Mouse (Mus musculus) liver, embryonic 13.5 days (tissue): ENCODE data around the gene Ccdc24. TPM values are rescaled to one million over a fixed set of nuclear protein-coding genes. Genes with fewer than 3 reads are reported as not detected.
A peak's percentile ranks its signal among the peaks of the same experiment; 100 is the strongest.

Source experiments
- ATAC-seq: fragments of 200-750 bp; cut with Nextera tagmentation; 2 replicates; pipeline ENCODE4 v1.8.0; 2017; ENCODE audit warnings: low read depth, mild to moderate bottlenecking, moderate number of reproducible peaks, moderate library complexity
- DNase-seq: peaks from one replicate; pipeline ENCODE4 v3.0.0; 2022
- H3K27ac ChIP-seq: fragments of 300-500 bp; sonication (generic); 2 replicates; pipeline ENCODE4 v1.5.1; 2015; ENCODE audit warnings: moderate library complexity, mild to moderate bottlenecking, inconsistent platforms
- H3K27me3 ChIP-seq: fragments of 300-500 bp; sonication (generic); 2 replicates; pipeline ENCODE4 v1.6.1; 2015; ENCODE audit warnings: mild to moderate bottlenecking, inconsistent platforms
- H3K36me3 ChIP-seq: fragments of 300-500 bp; sonication (generic); 2 replicates; pipeline ENCODE4 v1.6.1; 2015; ENCODE audit warnings: mild to moderate bottlenecking, inconsistent platforms
- H3K4me1 ChIP-seq: fragments of 300-500 bp; sonication (generic); replicated peaks from 2 replicates; pipeline ENCODE4 v1.6.1; 2015; ENCODE audit warnings: inconsistent platforms
- H3K4me2 ChIP-seq: fragments of 300-500 bp; sonication (generic); 2 replicates; pipeline ENCODE4 v1.6.1; 2015; ENCODE audit warnings: inconsistent platforms, mild to moderate bottlenecking, moderate library complexity
- H3K4me3 ChIP-seq: fragments of 300-500 bp; sonication (generic); replicated peaks from 2 replicates; pipeline ENCODE4 v1.5.1; 2015; ENCODE audit warnings: mild to moderate bottlenecking, inconsistent platforms
- H3K9ac ChIP-seq: fragments of 300-500 bp; sonication (generic); 2 replicates; pipeline ENCODE4 v1.6.1; 2015; ENCODE audit warnings: mild to moderate bottlenecking, inconsistent platforms
- H3K9me3 ChIP-seq: fragments of 300-500 bp; sonication (generic); replicated peaks from 2 replicates; pipeline ENCODE4 v1.6.1; 2016; ENCODE audit warnings: inconsistent platforms
- whole genome bisulfite sequencing: fragments of 180-500 bp; shearing (Covaris S2); methylation state at CpG from one replicate; pipeline ENCODE4 v1.1.7; 2015; ENCODE audit not compliant: insufficient replicate concordance; 5-methylcytosine and 5-hydroxymethylcytosine counted together
- polyA plus RNA-seq: library from polyadenylated mRNA; unstranded; fragments of >200 nt; fragmentation: Nextera tagmentation; extraction: Ambion mirVana; gene quantifications from 2 replicates; pipeline ENCODE4 v1.2.1, GENCODE M21; 2015

Ccdc24 gene
- polyA plus RNA-seq, 1 experiment from 2014 or later = 1.0 TPM

DNA sequence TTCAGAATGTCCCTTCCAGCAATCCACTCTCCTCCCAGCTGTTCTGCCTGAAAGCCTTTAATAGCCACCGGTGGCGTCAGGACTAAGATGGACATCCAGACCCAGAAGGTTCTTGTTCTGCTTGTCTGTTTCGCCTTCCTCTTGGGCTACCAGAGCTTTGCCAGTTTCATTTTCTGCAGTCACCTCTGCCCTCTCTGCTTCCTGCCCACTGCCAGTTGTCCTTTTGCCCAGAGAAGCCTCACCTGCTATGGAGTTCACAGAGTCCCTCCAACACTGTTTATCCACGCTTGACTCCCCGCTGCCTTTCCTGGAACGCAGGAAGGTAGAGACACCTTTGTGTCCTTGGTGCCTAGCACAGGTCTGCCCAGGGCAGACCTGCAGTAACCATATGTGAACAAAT is 33.0 kb downstream of the Ccdc24 start:
- H3K36me3 ChIP-seq = peaks cover 75% of the 10 kb centered on the region
- WGBS = 87% methylated on average over 6 of the region's 6 CpGs

DNA sequence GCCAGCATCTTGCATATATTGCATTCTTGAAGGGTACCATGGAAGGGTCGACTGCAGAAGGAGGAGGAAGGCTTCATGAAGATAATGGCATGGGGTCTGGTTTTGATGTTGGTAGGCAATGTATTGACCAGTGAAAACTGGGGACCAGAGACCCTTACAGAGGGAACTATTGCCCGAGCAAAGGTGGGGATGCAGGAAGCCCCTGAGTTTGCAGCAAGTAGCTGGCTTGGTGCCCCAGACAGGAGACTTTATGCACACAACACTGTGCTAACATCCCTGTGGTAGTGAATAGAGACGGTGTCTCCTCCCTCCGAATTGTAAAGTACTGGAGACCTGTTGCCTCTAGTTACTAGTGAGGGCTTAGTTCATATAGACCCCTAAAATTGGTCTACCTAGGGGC is 35.1 kb downstream of the Ccdc24 start:
- peak overlapping the region; percentile 100 for H3K27ac ChIP-seq
- H3K27me3 ChIP-seq = no peaks in the 10 kb centered on the region
- WGBS = 66% methylated on average over 4 of the region's 4 CpGs
- ATAC-seq (no peak), DNase-seq (no peak)
- peak overlapping the region; percentile 95 for H3K4me3 ChIP-seq
- no peaks in the 10 kb centered on the region for H3K9me3 ChIP-seq
- H3K36me3 ChIP-seq = peaks cover 54% of the 10 kb centered on the region
- peaks cover 83% of the 10 kb centered on the region for H3K4me1 ChIP-seq
- peak overlapping the region; percentile 90 for H3K4me2 ChIP-seq
- H3K9ac ChIP-seq = peak overlapping the region; percentile 98

More for the DNA sequence above, 33.0 kb downstream of the Ccdc24 start:
- H3K4me2 ChIP-seq = peak overlapping the region; percentile 90; the same call in 1 of the 2 replicates
- H3K9me3 ChIP-seq = no peaks in the 10 kb centered on the region
- ATAC-seq (no peak), DNase-seq (no peak)
- no peaks in the 10 kb centered on the region for H3K27me3 ChIP-seq
- peaks cover 65% of the 10 kb centered on the region for H3K4me1 ChIP-seq
- peak overlapping the region; percentile 100 for H3K27ac ChIP-seq
- H3K4me3 ChIP-seq = no peak overlapping the region
- peak overlapping the region; percentile 98 for H3K9ac ChIP-seq

DNA sequence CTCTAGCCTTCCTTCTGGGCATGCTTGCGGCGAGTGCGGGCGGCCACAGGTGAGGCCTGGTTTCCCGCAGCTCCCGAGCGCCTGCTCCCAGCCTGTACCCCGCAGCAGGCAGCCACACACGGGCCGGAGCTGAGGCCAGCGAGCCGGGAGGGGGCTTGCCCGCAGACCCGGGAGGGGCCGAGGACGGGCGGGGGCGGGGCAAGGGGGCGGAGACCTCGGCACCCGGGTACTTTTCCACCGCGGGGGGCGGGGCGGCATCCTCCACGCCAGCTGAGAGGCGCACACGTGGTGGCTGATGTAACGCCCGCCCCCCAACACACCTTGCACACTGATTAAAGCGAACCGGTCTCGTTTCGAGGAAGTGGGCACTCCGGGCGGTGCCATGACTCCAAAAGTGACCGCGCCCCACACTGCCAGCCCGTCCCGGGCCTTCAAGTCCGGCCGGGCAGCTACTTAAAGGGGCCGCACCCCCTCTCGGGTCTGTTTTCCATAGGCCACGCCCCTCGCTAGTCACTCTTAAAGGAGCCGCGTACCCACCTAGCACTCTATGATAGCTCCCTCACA is 36.1 kb downstream of the Ccdc24 start:
- peak; percentile 73 for ATAC-seq
- H3K4me2 ChIP-seq = peak overlapping the region; percentile 90
- peak; percentile 92 for DNase-seq
- H3K9me3 ChIP-seq = no peaks in the 10 kb centered on the region
- H3K4me1 ChIP-seq = peaks cover 83% of the 10 kb centered on the region
- WGBS = under 1% methylated on average over 48 of the region's 48 CpGs
- no peaks in the 10 kb centered on the region for H3K27me3 ChIP-seq
- peak overlapping the region; percentile 100 for H3K27ac ChIP-seq
- H3K36me3 ChIP-seq = peaks cover 45% of the 10 kb centered on the region
- peak overlapping the region; percentile 98 for H3K9ac ChIP-seq
- H3K4me3 ChIP-seq = peak overlapping the region; percentile 95

DNA sequence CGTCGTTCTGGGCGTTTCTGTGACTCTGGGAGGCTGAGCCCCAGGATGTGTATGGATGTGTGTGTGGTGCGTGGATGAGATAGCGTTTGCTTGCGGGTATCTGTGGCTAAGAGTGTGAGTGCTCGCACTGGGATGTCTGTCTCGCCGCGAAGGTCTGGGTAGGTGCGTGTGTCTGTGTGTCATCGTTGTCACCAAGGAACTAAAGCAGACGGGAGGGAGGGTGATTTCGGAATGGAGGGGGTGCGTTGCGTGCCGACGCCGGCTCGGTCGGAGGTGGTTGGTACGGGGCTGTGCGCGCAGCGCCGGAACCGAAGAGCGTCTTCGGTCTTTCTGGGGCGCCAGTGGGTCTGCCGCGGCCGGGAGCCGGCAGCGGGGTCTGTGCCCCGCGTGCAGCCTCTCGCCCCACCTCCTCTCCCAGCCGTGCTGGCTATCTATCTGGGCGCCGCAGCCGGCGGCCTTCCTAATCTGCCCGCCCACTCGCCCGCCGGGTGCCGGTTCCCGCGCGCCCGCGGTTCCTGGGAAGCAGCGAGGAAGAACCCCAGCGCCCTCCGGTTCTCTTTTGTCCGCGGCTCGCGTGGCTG is 36.7 kb downstream of the Ccdc24 start:
- DNase-seq (peak; percentile 81), ATAC-seq (peak; percentile 57)
- Histone ChIP-seq H3K27ac (peak overlapping the region; percentile 100), H3K4me1 (peaks cover 83% of the 10 kb centered on the region), H3K4me3 (peak overlapping the region; percentile 95), H3K9ac (peak overlapping the region; percentile 98), H3K4me2 (peak overlapping the region; percentile 90), H3K27me3 (no peaks in the 10 kb centered on the region), H3K36me3 (peaks cover 38% of the 10 kb centered on the region), H3K9me3 (no peaks in the 10 kb centered on the region)
- under 1% methylated on average over 59 of the region's 60 CpGs for WGBS

DNA sequence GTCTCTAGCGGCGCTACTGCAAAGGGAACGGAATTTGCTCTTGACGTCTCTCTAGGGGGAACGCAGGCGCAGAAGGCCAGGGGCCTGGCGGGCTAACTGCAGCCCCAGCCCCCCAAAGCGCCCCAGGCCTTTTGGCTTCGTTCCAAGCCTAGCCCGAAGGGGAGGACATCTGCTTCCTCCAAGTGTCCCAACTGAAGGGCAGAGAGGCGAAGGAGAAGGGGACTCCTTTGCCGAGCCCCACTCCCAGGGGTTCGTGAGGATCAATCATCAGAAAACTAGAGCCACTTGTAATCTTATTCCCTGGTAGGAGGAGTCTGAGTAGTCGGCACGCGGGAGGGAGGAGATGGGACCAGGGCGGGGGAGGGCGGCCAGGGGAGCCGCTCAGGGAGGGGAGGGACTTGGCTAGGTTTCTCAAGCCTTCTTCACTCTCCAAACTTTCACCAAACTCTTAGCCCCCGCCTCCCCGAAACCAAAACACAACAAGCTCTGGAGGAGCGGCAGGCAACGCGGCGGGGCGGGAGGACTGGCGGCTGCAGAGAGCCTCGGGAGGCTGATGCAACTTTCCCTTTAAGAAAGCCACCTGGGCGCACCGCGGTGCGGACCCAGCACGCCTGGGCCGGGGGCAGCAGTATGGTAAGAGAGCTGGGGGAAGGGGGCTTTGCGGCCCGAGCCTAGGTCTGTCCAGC is 37.4 kb downstream of the Ccdc24 start:
- DNase-seq (peak; percentile 78), ATAC-seq (peak; percentile 33)
- H3K4me1 ChIP-seq = peaks cover 83% of the 10 kb centered on the region
- H3K27me3 ChIP-seq = no peaks in the 10 kb centered on the region
- WGBS = 3% methylated on average over 35 of the region's 36 CpGs
- H3K9ac ChIP-seq = peak overlapping the region; percentile 98
- H3K9me3 ChIP-seq = no peaks in the 10 kb centered on the region
- H3K4me3 ChIP-seq = peak overlapping the region; percentile 95
- H3K4me2 ChIP-seq = peak overlapping the region; percentile 90
- peak overlapping the region; percentile 100 for H3K27ac ChIP-seq
- peaks cover 32% of the 10 kb centered on the region for H3K36me3 ChIP-seq

DNA sequence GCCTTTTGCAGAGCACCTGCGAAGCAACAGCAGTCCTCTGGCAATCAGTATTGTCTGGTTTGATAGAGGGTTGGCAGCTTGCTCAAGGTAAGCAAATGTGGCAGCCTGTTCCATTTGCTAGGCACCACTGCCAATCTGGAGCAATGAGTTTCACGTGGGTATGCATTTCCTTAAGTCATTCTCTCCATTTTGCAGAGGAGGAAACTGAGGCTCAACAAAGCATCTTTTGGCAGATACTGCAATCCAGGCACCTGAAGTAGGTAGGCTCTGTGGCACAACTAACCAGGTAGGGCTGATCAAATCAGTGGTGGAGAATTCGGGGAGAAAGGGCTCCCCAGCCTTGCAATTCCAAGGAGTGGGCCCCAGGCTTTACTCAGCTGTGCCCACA is 37.9 kb downstream of the Ccdc24 start, which contains the start of gene Slc6a9:
Gene Slc6a9, plus strand, starts transcription at position 50 of the 388 bp plus-strand sequence.
- WGBS = 41% methylated on average over 3 of the region's 3 CpGs
- DNase-seq (no peak), ATAC-seq (no peak)
- Histone ChIP-seq H3K27ac (peak within 1 kb of the TSS; percentile 100), H3K4me2 (peak within 1 kb of the TSS; percentile 90), H3K4me3 (peak within 1 kb of the TSS; percentile 95), H3K36me3 (peaks cover 26% of the 10 kb centered on the region), H3K9me3 (no peaks in the 10 kb centered on the region), H3K9ac (peak within 1 kb of the TSS; percentile 98), H3K27me3 (no peaks in the 10 kb centered on the region), H3K4me1 (peaks cover 83% of the 10 kb centered on the region)

DNA sequence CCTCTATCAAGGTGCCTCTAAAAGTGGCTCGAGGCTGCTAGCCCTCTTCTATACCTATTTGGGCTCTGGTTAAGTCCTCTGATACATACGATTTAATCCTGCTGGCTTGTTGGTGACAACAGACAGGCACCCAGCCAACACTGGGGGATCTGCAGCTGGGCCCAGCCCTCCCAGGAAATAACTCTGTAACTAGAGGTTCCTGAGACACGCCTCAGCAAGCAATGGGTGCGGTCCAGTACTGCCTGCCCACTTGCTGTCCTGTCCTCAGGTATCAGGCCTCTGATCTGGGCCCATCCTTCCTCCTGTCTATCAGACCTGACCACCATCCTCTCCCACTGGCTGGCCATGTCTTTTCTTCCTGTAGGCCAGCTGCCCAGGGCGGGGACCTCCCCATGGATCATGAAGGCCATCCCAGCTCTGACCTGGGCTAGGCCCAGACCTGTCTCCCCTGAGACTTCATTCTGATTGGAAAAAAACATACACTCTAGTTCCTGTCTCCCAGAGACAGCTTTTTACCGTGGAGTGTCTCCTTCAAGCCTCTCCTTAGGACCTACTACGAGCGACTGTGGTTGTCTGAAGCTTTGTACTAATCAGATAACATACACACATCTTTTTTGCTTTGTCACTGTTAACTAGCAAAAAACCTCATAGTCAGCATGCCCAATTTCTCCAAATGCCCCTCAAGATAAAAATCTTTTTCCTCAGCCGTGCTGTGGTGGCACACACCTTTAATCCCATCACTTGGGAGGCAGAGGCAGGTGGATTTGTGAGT is 40.3 kb downstream of the Ccdc24 start:
- Histone ChIP-seq H3K9me3 (no peaks in the 10 kb centered on the region), H3K36me3 (peaks cover 3% of the 10 kb centered on the region; the same call in 1 of the 2 replicates), H3K4me2 (peak overlapping the region; percentile 82), H3K9ac (peak overlapping the region; percentile 98), H3K27ac (peak overlapping the region; percentile 100), H3K27me3 (peaks cover 21% of the 10 kb centered on the region), H3K4me3 (peak overlapping the region; percentile 35), H3K4me1 (peaks cover 72% of the 10 kb centered on the region)
- DNase-seq (peak; percentile 78), ATAC-seq (peak; percentile 65)
- 23% methylated on average over 9 of the region's 9 CpGs for WGBS

DNA sequence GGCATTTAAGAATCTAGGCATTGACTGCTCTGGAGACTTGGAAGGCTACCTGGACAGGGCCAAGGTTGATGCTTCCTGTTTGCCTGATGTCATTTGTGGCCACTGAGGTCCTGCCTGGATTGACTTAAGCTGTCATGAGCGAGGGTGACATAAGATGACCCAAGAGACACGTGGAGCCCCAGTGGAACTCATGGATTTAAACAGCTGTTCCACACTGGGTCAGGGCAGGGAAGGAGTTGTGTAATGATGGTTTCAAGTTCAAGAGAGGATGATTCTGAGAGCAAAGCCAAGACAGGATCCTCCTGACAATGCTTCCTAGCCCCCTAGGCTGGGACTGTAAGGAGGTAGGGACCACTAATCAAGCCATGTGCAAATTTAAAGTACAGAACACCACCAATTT is 40.9 kb downstream of the Ccdc24 start:
- Histone ChIP-seq H3K9ac (peak overlapping the region; percentile 98), H3K9me3 (no peaks in the 10 kb centered on the region), H3K4me1 (peaks cover 68% of the 10 kb centered on the region), H3K4me3 (peak overlapping the region; percentile 35), H3K27ac (peak overlapping the region; percentile 100), H3K27me3 (peaks cover 27% of the 10 kb centered on the region), H3K36me3 (no peaks in the 10 kb centered on the region), H3K4me2 (peak overlapping the region; percentile 82)
- DNase-seq (no peak), ATAC-seq (no peak)
- WGBS = 53% methylated on average over 2 of the region's 2 CpGs

DNA sequence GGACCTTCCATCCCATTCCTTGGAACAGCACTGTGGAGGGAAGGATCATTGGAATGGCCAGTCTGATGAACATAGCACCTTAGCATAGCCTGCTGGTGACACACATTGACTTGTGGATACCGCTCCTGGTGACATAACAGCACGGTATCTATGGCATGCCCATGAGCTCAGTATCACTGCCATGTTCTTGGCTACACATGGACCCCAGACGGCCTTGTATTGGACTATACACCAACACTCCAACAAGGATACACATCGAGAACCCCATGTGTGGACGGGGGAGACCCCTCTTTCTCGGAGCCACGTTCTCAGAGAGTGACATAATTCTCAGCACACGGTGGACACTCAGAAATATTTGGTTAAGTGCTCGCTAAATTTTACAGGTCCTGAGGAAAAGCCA is 41.6 kb downstream of the Ccdc24 start:
- H3K27me3 ChIP-seq = peaks cover 33% of the 10 kb centered on the region
- no peak for DNase-seq
- peak overlapping the region; percentile 23 for H3K4me3 ChIP-seq
- peaks cover 68% of the 10 kb centered on the region for H3K4me1 ChIP-seq
- H3K4me2 ChIP-seq = peak overlapping the region; percentile 82
- WGBS = 73% methylated on average over 9 of the region's 9 CpGs
- no peaks in the 10 kb centered on the region for H3K9me3 ChIP-seq
- no peak for ATAC-seq
- no peaks in the 10 kb centered on the region for H3K36me3 ChIP-seq
- H3K9ac ChIP-seq = peak overlapping the region; percentile 98
- H3K27ac ChIP-seq = peak overlapping the region; percentile 100

DNA sequence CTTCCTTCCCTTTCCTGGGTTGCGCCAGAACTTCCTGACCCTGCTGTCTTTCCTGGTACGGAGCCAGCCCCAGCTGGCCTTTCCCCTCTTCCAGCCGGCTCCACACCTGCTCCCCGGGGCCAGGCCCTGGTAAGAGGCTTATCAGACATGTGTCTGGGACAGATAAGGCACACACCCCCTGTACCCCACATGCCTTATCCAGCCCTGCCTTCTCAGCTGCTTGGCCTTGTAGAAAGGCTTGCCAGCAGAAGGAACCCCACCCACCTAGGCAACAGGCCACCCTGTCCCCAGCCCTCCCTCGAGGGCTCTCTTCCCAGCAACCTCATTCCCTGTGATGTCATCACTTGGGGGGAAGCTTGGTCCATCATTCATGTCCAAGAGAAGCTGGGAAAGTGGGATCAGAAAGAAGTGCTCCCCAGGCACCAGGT is 42.2 kb downstream of the Ccdc24 start:
- 3% methylated on average over 5 of the region's 5 CpGs for WGBS
- Histone ChIP-seq H3K27me3 (peaks cover 40% of the 10 kb centered on the region), H3K27ac (peak overlapping the region; percentile 100), H3K4me2 (peak overlapping the region; percentile 82), H3K9me3 (no peaks in the 10 kb centered on the region), H3K9ac (peak overlapping the region; percentile 98), H3K4me3 (peak overlapping the region; percentile 50), H3K36me3 (no peaks in the 10 kb centered on the region), H3K4me1 (peaks cover 68% of the 10 kb centered on the region)
- DNase-seq (peak; percentile 94), ATAC-seq (peak; percentile 91)
